Mouse (Mus musculus) MEL (cell line): ENCODE results near the gene Lsamp. TPM values are rescaled to one million over a fixed set of nuclear protein-coding genes. Genes with fewer than 3 reads are reported as not detected.

Source experiments
- DNase-seq: peaks from one replicate; pipeline ENCODE4 v3.0.0; 2011; ENCODE audit warnings: low read depth, low spot score
- H3K27ac ChIP-seq: 2 replicates; pipeline ENCODE4 v1.5.1; 2012; ENCODE audit warnings: low read depth, mild to moderate bottlenecking, control low read depth, low read length, moderate library complexity; ENCODE audit not compliant: control insufficient read depth
- H3K27me3 ChIP-seq, 2 experiments: fragments of 150-350 bp in 1 of 2; sonication (generic) in 1 of 2; 2 replicates each; pipeline ENCODE4 v1.6.1; 2012; ENCODE audit warnings: low read length in 2 of 2, mild to moderate bottlenecking in 2 of 2, improper control_type of control experiment in 1 of 2, moderate library complexity in 1 of 2; ENCODE audit not compliant: insufficient read depth in 2 of 2, control insufficient read depth in 1 of 2
- H3K36me3 ChIP-seq, 2 experiments: 2 replicates each; pipeline ENCODE4 v1.6.1; 2012 to 2014; ENCODE audit warnings: low read length in 2 of 2, improper control_type of control experiment in 1 of 2, inconsistent platforms in 1 of 2, mild to moderate bottlenecking in 1 of 2; ENCODE audit not compliant: insufficient read depth in 2 of 2, control insufficient read depth in 1 of 2
- H3K4me1 ChIP-seq, 2 experiments: fragments of 150-350 bp in 1 of 2; sonication (generic) in 1 of 2; 2 replicates each; pipeline ENCODE4 v1.6.1; 2012; ENCODE audit warnings: low read length in 2 of 2, improper control_type of control experiment in 1 of 2, mild to moderate bottlenecking in 1 of 2; ENCODE audit not compliant: insufficient read depth in 2 of 2, control insufficient read depth in 1 of 2
- H3K4me3 ChIP-seq, 2 experiments: fragments of 150-350 bp in 1 of 2; sonication (generic) in 1 of 2; 2 replicates each; pipeline ENCODE4 v1.5.1; 2012; ENCODE audit warnings: low read depth in 2 of 2, low read length in 2 of 2, mild to moderate bottlenecking in 2 of 2, moderate library complexity in 2 of 2, control low read depth in 1 of 2, improper control_type of control experiment in 1 of 2; ENCODE audit not compliant: control insufficient read depth in 1 of 2, insufficient read depth in 1 of 2
- H3K79me2 ChIP-seq: 2 replicates; pipeline ENCODE4 v1.6.1; 2012; ENCODE audit warnings: mild to moderate bottlenecking, low read length, moderate library complexity; ENCODE audit not compliant: control insufficient read depth, poor library complexity, insufficient read depth
- H3K9ac ChIP-seq: 2 replicates; pipeline ENCODE4 v1.6.1; 2012; ENCODE audit warnings: low read depth, mild to moderate bottlenecking, control low read depth, low read length, moderate library complexity; ENCODE audit not compliant: control insufficient read depth, poor library complexity, severe bottlenecking
- H3K9me3 ChIP-seq: fragments of 150-350 bp; sonication (generic); replicated peaks from 2 replicates; pipeline ENCODE4 v1.6.1; 2012; ENCODE audit warnings: mild to moderate bottlenecking, low read length, improper control_type of control experiment, moderate library complexity; ENCODE audit not compliant: insufficient read depth
- CHD2 ChIP-seq: IDR thresholded peaks from 2 replicates; pipeline ENCODE4 v1.6.1; 2011; ENCODE audit warnings: low read length, improper control_type of control experiment
- E2F4 ChIP-seq: IDR thresholded peaks from 2 replicates; pipeline ENCODE4 v1.6.1; 2011; ENCODE audit warnings: low read depth, low read length, improper control_type of control experiment, borderline replicate concordance
- ELF1 ChIP-seq: IDR thresholded peaks from 2 replicates; pipeline ENCODE4 v1.6.1; 2014; ENCODE audit warnings: low read depth, mild to moderate bottlenecking, inconsistent platforms, low read length, improper control_type of control experiment, moderate library complexity
- MAFK ChIP-seq: IDR thresholded peaks from 2 replicates; pipeline ENCODE4 v1.6.1; 2011; ENCODE audit warnings: low read depth, mild to moderate bottlenecking, low read length, improper control_type of control experiment, borderline replicate concordance
- MAX ChIP-seq: IDR thresholded peaks from 2 replicates; pipeline ENCODE4 v1.6.1; 2011; ENCODE audit warnings: low read length, improper control_type of control experiment
- MEF2A ChIP-seq: IDR thresholded peaks from 2 replicates; pipeline ENCODE4 v1.6.1; 2014; ENCODE audit warnings: low read depth, mild to moderate bottlenecking, inconsistent platforms, low read length, improper control_type of control experiment; ENCODE audit not compliant: poor library complexity, insufficient replicate concordance, severe bottlenecking; ENCODE audit errors: extremely low read depth
- MYB ChIP-seq: IDR thresholded peaks from 2 replicates; pipeline ENCODE4 v1.6.1; 2011; ENCODE audit warnings: mild to moderate bottlenecking, low read depth, low read length, improper control_type of control experiment
- MYC ChIP-seq: IDR thresholded peaks from 2 replicates; pipeline ENCODE4 v1.6.1; 2011; ENCODE audit warnings: low read depth, mild to moderate bottlenecking, low read length, improper control_type of control experiment, moderate library complexity
- NELFE ChIP-seq: IDR thresholded peaks from 2 replicates; pipeline ENCODE4 v1.6.1; 2011; ENCODE audit warnings: low read depth, low read length, improper control_type of control experiment
- SIN3A ChIP-seq: IDR thresholded peaks from 2 replicates; pipeline ENCODE4 v1.6.1; 2012; ENCODE audit warnings: low read length, improper control_type of control experiment, inconsistent platforms
- TBP ChIP-seq: IDR thresholded peaks from 2 replicates; pipeline ENCODE4 v1.8.0; 2011; ENCODE audit warnings: low read depth, low read length, improper control_type of control experiment
- UBTF ChIP-seq: IDR thresholded peaks from 2 replicates; pipeline ENCODE4 v1.6.1; 2012; ENCODE audit warnings: low read depth, mild to moderate bottlenecking, inconsistent platforms, low read length, improper control_type of control experiment, moderate library complexity, borderline replicate concordance; ENCODE audit not compliant: insufficient read depth
- ZKSCAN1 ChIP-seq: IDR thresholded peaks from 2 replicates; pipeline ENCODE4 v1.6.1; 2012; ENCODE audit warnings: low read depth, mild to moderate bottlenecking, inconsistent platforms, low read length, improper control_type of control experiment, moderate library complexity
- ZMIZ1 ChIP-seq: IDR thresholded peaks from 2 replicates; pipeline ENCODE4 v1.6.1; 2012; ENCODE audit warnings: low read depth, mild to moderate bottlenecking, inconsistent platforms, low read length, improper control_type of control experiment, moderate library complexity
- ZNF384 ChIP-seq: IDR thresholded peaks from 2 replicates; pipeline ENCODE4 v1.6.1; 2012; ENCODE audit warnings: low read depth, mild to moderate bottlenecking, inconsistent platforms, low read length, improper control_type of control experiment
- polyA plus RNA-seq, 2 experiments: library from polyadenylated mRNA; stranded (reverse) in 1 of 2; unstranded in 1 of 2; fragments of >175 nt in 1 of 2; fragments of >200 nt in 1 of 2; gene quantifications; 2 replicates each; pipeline versions ENCODE4 v1.2.1 to v1.2.4; 2012; ENCODE audit warnings: low replicate concordance in 2 of 2, low read depth in 1 of 2; ENCODE audit not compliant: insufficient read length in 2 of 2, insufficient read depth in 1 of 2, missing spikeins in 1 of 2
- total RNA-seq: library from RNA; depleted of rRNA; stranded (reverse); fragments of 300-350 nt; gene quantifications from 2 replicates; pipeline ENCODE4 v1.2.3, GENCODE M21; 2012

The Lsamp gene
- total and polyA plus RNA-seq, 3 experiments, result 0.42 TPM; not detected in 2

DNA sequence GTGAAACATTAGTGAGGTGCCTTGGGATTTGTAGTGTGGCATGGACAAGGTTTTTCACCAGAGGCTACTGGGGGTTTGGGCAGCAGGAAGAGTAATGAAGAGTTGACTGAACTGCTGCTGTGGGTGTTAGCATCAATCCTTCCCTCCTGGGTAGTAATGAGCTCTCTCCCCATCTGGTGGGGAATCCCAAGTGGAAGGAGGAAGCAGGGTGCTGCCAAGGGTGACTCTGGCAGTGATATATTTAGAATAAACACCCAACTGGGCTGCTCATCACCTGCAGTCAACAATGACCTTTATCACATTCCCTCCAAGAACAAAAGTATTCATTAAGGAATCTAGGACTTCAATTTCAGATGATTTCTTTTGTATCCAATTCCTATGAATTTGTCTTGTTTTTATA is 2064.0 kb downstream of the Lsamp start:
- H3K4me1 ChIP-seq, result no peaks in the 10 kb centered on the region
- H3K4me3 ChIP-seq, result no peak overlapping the region
- no peaks in the 10 kb centered on the region for H3K9me3 ChIP-seq
- no peaks in the 10 kb centered on the region for H3K27me3 ChIP-seq
- no peaks in the 10 kb centered on the region for H3K79me2 ChIP-seq
- no peak overlapping the region for H3K9ac ChIP-seq
- no peak overlapping the region for H3K27ac ChIP-seq
- DNase-seq, result no peak
- H3K36me3 ChIP-seq, result no peaks in the 10 kb centered on the region
- TF ChIP-seq MYC (no peak), ELF1 (no peak), MYB (no peak), UBTF (no peak)
- TF ChIP-seq, all 39 proteins: peak for 0

- DNase-seq, result no peak
- no peaks in the 10 kb centered on the region for H3K27me3 ChIP-seq
- no peaks in the 10 kb centered on the region for H3K36me3 ChIP-seq
- no peak overlapping the region for H3K9ac ChIP-seq
- no peaks in the 10 kb centered on the region for H3K4me1 ChIP-seq
- H3K79me2 ChIP-seq, result no peaks in the 10 kb centered on the region
- no peak overlapping the region for H3K27ac ChIP-seq
- no peak overlapping the region for H3K4me3 ChIP-seq
- no peak for TF ChIP-seq MAX
- TF ChIP-seq ZMIZ1, result no peak
- no peak for TF ChIP-seq MEF2A
- no peak for TF ChIP-seq E2F4
- TF ChIP-seq CHD2, result no peak
- no peak for TF ChIP-seq SIN3A
- no peak for TF ChIP-seq NELFE
- TF ChIP-seq ZKSCAN1, result no peak
- TF ChIP-seq MAFK, result no peak
- no peak for TF ChIP-seq TBP
- TF ChIP-seq ZNF384, result no peak
- H3K9me3 ChIP-seq, result no peaks in the 10 kb centered on the region
Observed at GRCm38 (mm10) chr16:42059927-42060326, 2075.8 kb downstream of the Lsamp start.

- no peak for DNase-seq
- Histone ChIP-seq H3K9ac (no peak overlapping the region), H3K27me3 (no peaks in the 10 kb centered on the region), H3K9me3 (no peaks in the 10 kb centered on the region), H3K36me3 (no peaks in the 10 kb centered on the region), H3K4me1 (no peaks in the 10 kb centered on the region), H3K27ac (no peak overlapping the region), H3K4me3 (no peak overlapping the region), H3K79me2 (no peaks in the 10 kb centered on the region)
- TF ChIP-seq ZKSCAN1, result no peak
Observed at GRCm38 (mm10) chr16:42074325-42074724, 2090.2 kb downstream of the Lsamp start.
